Mouse (Mus musculus) mesoderm, embryonic 11.5 days (tissue): Measurements from ENCODE around the gene Fbxw10.

Source experiments
- DNase-seq: peaks from one replicate; pipeline ENCODE4 v3.0.0-alpha.2; 2012; ENCODE audit warnings: low read depth, low spot score

Gene Fbxw10

DNA sequence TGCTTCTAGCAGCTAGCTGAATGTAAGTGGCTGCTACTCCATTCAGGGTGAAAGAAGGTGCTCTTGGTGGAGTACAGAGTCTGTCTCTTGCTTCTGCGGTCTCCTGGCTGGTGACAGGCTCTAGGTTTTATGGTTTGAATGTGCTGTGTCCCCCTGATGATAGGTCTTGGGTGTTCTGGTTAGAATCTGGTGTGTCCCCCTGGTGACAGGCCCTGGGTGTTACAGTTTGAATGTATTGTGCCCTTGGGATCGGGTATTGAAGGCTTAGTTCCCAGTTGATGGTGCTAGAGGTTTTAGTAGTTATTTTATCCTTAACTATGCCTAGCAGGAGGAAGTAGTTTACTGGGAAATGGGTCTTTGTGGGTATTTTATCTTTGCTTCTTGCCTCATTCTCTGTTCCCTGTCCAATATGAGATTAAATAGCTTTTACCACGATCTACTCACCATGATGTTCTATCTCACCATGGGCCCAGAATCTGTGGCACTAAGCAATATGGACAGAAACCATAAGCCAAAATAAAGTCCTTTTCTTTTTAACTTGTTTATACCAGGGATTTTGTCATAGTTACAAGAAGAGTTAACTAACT lies 62.9 kb downstream of the Fbxw10 start:
- DNase-seq, result no peak

DNA sequence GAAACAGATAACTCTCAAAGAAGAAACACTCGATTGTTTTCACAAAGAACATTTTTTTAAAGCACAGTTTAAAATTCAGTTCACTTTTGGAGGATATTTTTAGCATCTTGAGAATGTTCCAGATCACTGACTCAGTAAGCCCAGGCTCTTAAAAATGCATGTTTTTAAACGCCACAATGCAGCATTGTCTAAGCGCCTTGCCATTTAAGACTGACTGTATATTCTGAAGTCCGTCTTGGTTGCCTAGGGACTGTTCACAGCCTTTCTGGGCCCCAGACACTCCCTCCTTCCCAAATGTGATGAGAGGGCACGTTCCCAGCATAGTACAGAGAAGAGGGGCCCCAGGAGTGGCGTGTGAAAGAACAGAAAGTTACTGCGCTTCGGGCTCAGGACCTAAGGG lies 64.5 kb downstream of the Fbxw10 start:
- DNase-seq, result no peak

DNA sequence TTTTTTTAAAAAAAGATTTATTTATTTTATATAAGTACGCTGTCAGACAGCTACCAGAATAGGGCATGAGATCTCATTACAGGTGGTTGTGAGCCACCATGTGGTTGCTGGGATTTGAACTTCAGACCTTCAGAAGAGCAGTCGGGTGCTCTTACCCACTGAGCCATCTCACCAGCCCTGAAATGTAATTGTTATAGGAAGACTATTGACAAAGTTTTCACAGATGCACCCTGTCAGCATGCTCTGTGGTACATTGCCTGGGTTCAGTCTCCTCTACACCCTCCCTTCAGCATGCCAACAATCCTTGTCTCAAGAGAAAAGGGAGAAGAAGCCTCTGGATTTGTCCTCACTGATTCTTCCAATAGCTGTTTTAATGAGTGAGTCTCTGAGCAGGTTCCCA lies 66.3 kb downstream of the Fbxw10 start:
- no peak for DNase-seq

DNA sequence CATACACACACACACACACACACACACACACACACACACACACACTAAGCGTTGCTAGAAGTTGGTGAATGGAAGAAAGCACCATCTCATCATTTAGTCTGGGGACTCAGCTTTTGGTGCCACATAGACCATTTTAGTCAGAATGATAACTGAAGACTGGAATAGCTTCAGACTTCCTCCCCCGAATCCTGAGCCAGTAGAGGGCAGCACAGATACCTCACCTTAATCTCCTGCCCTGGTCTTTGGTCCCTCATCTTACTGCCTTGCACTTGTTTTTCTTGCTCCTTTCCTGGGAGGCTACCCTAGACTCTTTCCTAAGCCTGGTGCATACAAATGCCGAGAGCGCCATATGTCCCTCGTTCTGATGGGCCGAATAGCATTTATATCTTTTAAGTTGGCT lies 67.7 kb downstream of the Fbxw10 start:
- no peak for DNase-seq

DNA sequence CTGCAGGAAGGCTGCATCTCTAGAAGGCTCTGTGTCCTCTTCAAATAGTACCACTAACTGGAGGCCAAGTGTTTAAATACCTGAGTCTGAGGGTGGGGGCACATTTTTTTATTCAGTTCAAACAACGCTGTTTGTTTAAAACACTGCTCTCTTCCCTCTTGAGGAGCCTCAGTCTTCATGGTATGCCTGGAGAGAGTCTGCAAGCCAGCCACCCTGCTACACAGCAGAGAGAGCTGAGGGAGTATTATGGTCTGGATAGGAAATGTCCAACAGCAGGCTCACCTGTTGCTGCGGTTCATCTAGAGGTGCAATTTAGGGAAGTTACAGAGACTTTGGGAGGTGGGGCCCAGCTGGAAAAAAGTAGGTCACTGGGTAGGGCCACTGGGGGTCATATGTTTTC lies 68.6 kb downstream of the Fbxw10 start:
- no peak for DNase-seq

DNA sequence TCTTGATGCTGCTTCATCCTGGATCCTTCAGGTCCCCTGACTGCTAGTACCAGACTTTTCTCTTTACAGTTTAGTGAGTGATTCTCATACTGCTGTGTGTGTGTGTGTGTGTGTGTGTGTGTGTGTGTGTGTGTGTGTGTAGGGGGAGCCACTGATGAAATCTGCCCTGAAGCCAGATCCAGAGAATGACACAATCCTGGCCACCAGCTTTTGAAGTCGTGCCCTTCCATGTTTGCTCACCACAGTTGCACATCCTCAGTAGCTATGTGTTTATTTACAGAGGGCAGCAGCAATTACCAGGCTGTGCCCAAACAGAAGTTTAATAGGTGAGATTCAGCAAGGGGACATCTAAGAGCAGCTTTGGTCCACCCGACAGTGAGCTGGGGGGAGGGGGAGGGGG lies 69.9 kb downstream of the Fbxw10 start:
- DNase-seq, result no peak

DNA sequence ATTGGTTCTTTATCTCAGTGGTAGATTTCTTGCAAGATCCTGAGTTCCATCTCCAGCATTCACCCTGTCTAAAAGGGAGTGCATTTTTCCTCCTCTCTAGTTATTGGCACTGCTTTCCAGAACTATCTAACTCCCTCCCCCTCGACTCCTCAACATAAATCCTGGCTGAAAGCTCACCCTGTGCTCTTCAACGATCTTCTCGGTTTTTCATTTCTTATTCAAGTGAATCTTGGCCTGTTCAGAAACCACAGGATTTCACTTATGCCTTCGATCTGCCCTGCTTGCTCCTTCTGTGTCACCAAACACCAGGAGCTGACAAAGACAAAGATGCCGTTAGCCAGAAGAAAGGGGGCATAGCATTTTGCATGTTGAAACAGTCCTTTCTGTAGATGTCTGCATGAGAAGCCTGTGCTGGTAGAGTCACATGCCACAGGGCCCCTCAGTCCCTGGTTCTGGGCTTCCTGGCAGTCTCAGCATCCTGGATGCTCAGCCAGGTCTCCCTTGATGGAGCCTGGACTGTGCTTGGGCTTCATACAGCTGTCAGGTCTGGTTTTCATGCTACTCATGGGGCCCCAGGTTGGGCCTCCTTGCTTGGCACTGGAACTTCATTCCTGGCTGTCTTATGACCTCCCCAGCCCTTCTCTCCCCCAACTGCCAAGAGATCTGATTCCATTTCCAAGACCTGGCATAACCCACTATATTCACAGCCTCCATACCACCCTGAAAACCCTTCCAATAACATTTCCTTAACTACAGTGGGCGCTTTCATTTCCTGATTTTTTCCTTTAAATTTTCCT lies 73.3 kb downstream of the Fbxw10 start:
- DNase-seq, result no peak

DNA sequence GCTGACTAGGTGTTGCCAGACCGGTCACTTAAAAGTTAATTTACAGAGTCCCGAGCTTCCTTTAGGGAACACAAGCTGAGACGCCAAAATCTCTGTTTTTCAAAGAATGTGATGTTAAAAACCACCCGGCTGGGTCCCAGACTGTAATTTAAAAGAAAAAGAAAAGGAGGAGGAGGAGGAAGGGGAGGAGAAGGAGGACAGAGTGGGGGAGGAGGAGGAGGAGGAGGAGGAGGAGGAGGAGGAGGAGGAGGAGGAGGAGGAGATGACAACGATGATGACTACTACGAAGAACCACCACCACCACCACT lies 73.8 kb downstream of the Fbxw10 start:
- DNase-seq, result no peak

DNA sequence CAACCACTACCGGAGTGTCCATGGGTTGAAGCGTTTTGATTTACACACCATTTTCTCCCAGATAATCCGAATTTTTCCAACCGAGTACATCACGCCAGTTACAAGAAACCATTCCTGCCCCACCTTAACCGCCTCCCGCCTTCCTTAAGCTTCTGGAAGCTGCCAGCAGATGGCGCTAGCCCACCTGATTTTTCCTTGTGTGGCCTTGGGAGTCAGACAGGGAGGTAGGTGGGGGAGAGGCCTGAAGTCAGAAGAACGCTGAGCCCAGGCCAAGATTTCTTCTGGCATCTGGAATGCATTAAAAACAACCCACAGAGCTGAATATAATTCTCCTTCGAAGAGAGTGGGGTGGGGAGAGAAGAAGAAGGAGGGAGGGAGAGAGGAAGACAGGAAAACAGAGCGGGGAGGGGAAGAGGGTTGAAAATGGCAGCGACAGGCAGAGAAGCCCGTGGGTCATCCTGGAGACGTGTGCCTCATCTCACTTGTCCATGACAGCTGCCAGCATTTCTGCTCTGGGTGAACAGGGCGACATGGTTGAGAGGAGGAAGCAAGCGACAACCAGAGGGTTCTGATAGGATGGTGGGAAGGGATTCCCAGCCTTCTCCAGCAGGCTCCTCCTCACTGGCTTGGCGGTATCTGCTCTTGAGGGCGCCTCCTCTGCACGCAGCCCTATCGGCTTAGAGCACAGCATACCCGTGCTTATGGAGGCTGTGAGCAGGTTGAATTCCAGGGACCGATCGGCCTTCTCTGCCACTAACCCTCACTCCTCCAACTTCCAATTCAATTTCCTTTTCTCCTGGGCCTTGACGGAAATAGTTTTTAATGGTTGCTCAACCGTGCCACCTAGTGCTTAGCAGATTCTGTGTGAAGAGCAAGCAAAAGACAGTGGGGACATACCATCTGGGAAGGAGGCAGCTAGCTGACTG lies 74.4 kb downstream of the Fbxw10 start:
- DNase-seq, result peak; percentile 96

DNA sequence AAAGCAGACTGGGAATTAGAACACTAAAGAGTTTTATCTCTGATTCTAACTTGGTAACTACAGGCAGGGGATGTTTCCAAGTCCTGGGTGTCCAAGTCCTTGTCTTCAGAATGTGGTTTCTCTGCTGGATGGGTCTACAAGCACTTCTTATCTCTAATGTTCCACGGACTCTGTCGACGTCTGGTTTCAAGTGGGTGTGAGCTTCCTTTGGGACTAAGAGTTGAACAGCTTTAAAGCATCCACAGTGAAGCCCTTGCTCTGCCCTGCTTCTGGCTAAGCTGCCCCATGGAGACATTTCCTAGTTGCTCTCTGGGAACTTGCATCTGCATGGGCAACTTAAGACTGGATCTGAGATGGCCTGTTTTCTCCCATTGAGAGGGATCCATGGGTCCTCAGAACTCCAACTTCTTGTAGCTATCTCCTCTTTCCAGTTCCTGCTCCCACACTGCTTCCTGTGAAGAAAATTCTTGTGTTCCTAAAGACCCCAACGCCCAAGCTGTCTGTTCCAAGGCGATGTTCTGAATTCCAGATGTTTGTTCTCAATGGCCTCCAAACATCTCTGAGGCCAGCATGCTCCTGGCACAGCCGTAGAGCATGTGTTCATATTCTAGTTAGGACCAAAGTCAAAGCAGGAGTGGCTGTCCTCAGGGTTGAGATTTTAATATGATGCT lies 77.4 kb downstream of the Fbxw10 start:
- DNase-seq, result no peak
